13 mouse cellular contexts compared by ENCODE assay signal in the genomic region with DNA sequence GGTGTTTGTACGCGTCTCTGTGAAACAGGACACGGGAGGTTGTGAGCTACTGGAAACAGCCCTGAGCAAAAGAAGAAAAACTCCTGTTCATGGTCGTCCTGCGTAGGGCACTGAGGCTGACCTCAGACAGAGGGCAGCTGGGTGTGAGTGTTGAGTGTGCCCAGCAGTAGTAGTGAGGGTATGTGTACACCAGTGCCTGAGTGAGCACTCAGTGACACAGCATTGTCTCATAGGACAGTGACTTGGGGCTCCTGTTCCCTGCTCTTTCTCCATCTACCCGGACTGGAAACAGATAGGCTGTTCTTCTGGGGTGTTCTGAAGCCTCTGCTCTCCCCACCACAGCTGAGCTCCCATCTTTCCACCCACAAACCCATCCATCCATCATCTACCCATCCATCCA.
"Had no signal": no experiment of that assay in that cellular context is flagged by ENCODE, and none has a peak within 500 bp of the region (broad histone marks: within the 10 kb centered on the region; RNA-seq: fewer than 3 reads in every experiment).

No protein-coding gene starts in this region.

- H3K36me3 ChIP-seq: kidney, embryonic 15.5 days; limb, embryonic 15.5 days; midbrain, embryonic 15.5 days; neural tube, embryonic 12.5 days had no signal

- DNase-seq: kidney, adult 2 months; kidney, postnatal 14 days; layer of hippocampus, postnatal 36 days; lung, embryonic 14.5 days; lung, postnatal 10 days; thymus, adult 18-20 months; thymus, postnatal 36 days had no signal

- H3K9ac ChIP-seq: kidney, embryonic 15.5 days; limb, embryonic 15.5 days; lung, embryonic 14.5 days; midbrain, embryonic 15.5 days; neural tube, embryonic 12.5 days had no signal

- H3K27ac ChIP-seq: kidney, embryonic 15.5 days; limb, embryonic 15.5 days; macrophage; midbrain, embryonic 15.5 days; neural tube, embryonic 12.5 days had no signal

- H3K4me3 ChIP-seq: kidney, embryonic 15.5 days; limb, embryonic 15.5 days; midbrain, embryonic 15.5 days; neural tube, embryonic 12.5 days had no signal

- H3K4me2 ChIP-seq: kidney, embryonic 15.5 days; limb, embryonic 15.5 days; midbrain, embryonic 15.5 days; neural tube, embryonic 12.5 days had no signal

- H3K4me1 ChIP-seq: kidney, embryonic 15.5 days; midbrain, embryonic 15.5 days had no signal

- H3K9me3 ChIP-seq: kidney, embryonic 15.5 days; limb, embryonic 15.5 days; midbrain, embryonic 15.5 days; neural tube, embryonic 12.5 days had no signal

- H3K27me3 ChIP-seq: kidney, embryonic 15.5 days; limb, embryonic 15.5 days; midbrain, embryonic 15.5 days; neural tube, embryonic 12.5 days had no signal

- ATAC-seq: intestine, embryonic 16.5 days; midbrain, embryonic 15.5 days had no signal
